Mouse (Mus musculus): ENCODE measurements around the gene Rps6kc1.

DNA sequence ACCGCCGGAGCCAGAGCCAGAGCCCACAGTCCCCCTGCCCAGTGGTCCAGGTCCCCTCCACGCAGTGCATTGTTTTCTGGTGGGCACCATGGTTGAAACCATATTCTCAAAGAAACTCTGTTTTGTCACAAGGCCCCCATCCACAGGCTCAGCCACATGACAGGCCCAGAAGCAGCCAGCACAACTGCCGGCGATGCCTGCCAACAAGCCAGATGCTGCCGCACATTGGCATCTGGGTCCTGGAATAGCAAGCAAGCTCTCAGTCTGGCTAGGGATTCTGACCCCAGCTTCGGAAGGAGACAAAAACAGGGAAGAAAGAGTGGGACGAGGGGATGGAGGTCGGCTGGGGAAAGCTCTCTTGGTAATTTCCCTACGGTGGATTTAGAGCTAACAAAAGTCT, 147.8 kb downstream of the Rps6kc1 start:
- TF ChIP-seq CTCF (IDR thresholded peaks at IDR 0.05; ENCODE audit: borderline replicate concordance, insufficient read depth, low read length) (no peak), POLR2A (IDR thresholded peaks at IDR 0.05; ENCODE audit: low read depth, low read length) (no peak)

Measured in embryonic fibroblast, embryonic 13.5 days (primary cell).